Mouse (Mus musculus) central nervous system, embryonic 18 days (tissue): Measurements from ENCODE around the gene Chrnb2. TPM values are rescaled to one million over a fixed set of nuclear protein-coding genes. Genes with fewer than 3 reads are reported as not detected.

Experiments
- polyA plus RNA-seq: library from polyadenylated mRNA; depleted of rRNA; stranded (reverse); fragments of >200 nt; gene quantifications from 2 replicates; pipeline ENCODE4 v1.2.3, GENCODE M21; 2012; rRNA removed

Gene Chrnb2
- 39.0 and 40.2 TPM in 2 replicates for polyA plus RNA-seq

GRCm38 (mm10) chr3:89764119-89764724 is at the start of gene Chrnb2:
TSS of gene Chrnb2 (minus strand) at chr3:89764632.

GRCm38 (mm10) chr3:89772968-89773709 is 8.7 kb upstream of the Chrnb2 start, which contains the start of gene Ube2q1:
TSS of gene Ube2q1 (plus strand) at chr3:89773616.

GRCm38 (mm10) chr3:89714359-89715206 is 49.8 kb downstream of the Chrnb2 start, which contains the start of gene Adar:
TSS of gene Adar (plus strand) at chr3:89715022.

Other genes starting within 250 kb of the Chrnb2 start
- 12.9 and 13.2 TPM in 2 replicates for gene Kcnn3, start 244.5 kb downstream of the Chrnb2 start, polyA plus RNA-seq
- 83.5 and 83.8 TPM in 2 replicates for gene Adar, start 49.6 kb downstream of the Chrnb2 start, polyA plus RNA-seq
- gene Ube2q1, start 9.0 kb upstream of the Chrnb2 start, polyA plus RNA-seq, result 38.6 and 44.5 TPM in 2 replicates
- gene She, start 66.7 kb upstream of the Chrnb2 start, polyA plus RNA-seq, result 0.96 and 1.1 TPM in 2 replicates
- gene Il6ra, start 148.6 kb upstream of the Chrnb2 start, polyA plus RNA-seq, result 0.57 TPM in 2 replicates
- 71.9 and 75.4 TPM in 2 replicates for gene Atp8b2, start 198.9 kb upstream of the Chrnb2 start, polyA plus RNA-seq
- gene Hax1, start 234.1 kb upstream of the Chrnb2 start, polyA plus RNA-seq, result 89.2 and 102 TPM in 2 replicates